Mouse (Mus musculus) right cerebral cortex, postnatal 10 days (tissue): ENCODE measurements at regions not wholly inside any gene's neighbourhood (a gene's known extent, or its start where the extent isn't known, plus 50 kb on each side); places are given as distances from the start of the nearest gene placed in this dataset.
A peak's percentile ranks its signal among the peaks of the same experiment; 100 is the strongest.

Experiments used
- DNase-seq, 2 experiments: peaks; one replicate each; pipeline ENCODE4 v3.0.0; 2021; ENCODE audit warnings: low spot score in 2 of 2

- no peak for DNase-seq
These were observed 700.8 kb upstream of the 1700009N14Rik start for GRCm38 (mm10) chr4:38749281-38749680.

DNA sequence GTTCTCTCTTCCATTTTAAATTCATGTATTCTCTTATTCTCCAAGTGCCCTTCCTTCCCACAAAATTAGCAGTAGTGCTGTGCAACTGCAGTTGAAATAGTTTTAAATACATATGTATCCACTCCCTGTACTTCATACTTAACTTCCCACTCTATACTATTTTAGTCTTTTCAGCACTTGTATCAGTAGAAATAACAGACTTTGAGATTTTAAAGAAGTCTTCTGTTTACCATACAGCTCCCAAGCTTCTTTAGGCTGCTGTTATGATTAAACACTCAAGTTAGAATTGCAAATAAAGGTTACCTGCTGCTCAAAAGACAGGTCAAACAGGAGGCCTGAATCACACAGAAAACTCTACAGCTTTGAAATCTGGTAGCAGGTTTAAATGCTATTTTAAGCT is 665.1 kb upstream of the 1700009N14Rik start:
- DNase-seq: no peak

DNA sequence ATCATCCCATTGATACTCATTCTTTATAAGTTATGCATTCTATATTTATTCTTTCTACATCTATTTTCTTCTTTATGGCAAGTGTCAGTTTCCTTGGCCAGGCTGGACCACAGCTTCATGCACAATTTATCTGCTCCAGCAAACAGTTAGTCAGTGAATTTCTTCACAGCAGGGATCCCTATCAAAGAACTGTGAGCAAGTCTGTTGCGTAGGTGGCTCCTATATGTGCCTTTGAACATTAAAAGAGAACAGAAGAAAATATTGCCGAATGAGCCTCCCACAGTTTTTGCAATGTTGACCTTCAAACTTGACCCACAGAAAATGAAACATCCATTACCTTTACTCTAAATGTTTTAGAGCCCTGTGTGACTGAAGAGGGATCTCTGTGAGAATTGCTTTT is 625.0 kb upstream of the 1700009N14Rik start:
- DNase-seq: peak; percentile 24 to 65

DNA sequence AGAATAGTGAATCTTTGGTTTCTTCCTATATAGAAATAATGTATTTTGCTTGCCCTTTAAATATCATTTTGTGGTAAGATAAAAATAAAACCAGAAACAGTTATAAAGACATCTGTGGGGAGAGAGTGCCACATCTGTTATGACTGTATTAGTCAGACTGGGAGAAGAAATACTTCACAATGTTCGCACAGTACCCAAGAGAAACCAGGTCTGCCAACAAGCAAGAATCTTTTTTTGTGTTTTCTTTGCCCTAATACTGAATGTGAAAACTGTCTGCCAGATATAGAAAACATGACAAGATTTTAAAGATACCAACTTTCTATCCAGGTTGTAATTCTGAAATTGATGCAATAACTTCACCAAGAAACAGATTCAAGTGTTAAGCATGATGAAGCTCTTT is 601.8 kb upstream of the 1700009N14Rik start:
- no peak for DNase-seq

GRCm38 (mm10) chr4:38854349-38854748 is 595.7 kb upstream of the 1700009N14Rik start:
- DNase-seq: no peak

GRCm38 (mm10) chr4:38900565-38900964 is 549.5 kb upstream of the 1700009N14Rik start:
- DNase-seq: no peak

- DNase-seq: no peak
These were observed 523.3 kb upstream of the 1700009N14Rik start for GRCm38 (mm10) chr4:38926831-38927230.

GRCm38 (mm10) chr4:38953633-38954032 is 496.5 kb upstream of the 1700009N14Rik start:
- no peak for DNase-seq

DNA sequence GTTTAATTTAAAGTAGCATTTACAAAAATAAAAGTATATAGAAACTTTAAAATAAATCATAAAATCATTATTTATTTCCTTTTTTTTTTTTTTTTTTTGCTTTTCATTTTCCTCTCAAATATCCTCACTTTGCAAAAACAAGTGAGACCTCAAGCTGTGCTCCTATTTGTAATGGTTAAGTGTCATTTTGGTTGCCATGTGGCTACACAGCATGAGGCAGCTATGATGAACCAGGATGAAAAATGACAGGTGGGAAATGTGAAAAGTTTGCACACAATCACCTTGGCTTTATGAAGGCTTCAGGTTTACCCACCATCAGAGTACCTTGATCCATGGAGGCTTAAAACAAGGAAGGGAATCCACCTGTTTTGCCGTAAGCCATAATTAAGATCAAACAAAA is 454.9 kb upstream of the 1700009N14Rik start:
- no peak for DNase-seq
